Mouse (Mus musculus) megakaryocyte, embryonic 14.5 days (primary cell): ENCODE measurements at regions not wholly inside any gene's neighbourhood (a gene's known extent, or its start where the extent isn't known, plus 50 kb on each side); places are given as distances from the start of the nearest gene placed in this dataset.

Source experiments
- FLI1 ChIP-seq: IDR thresholded peaks from 2 replicates; pipeline ENCODE4 v1.6.1; 2012; ENCODE audit warnings: low read length, inconsistent platforms, mixed read lengths
- GATA1 ChIP-seq: IDR thresholded peaks from 3 replicates; pipeline ENCODE4 v1.6.1; 2012; ENCODE audit warnings: mixed read lengths, low read length, inconsistent platforms, borderline replicate concordance

- TF ChIP-seq GATA1 = no peak
- TF ChIP-seq FLI1 = no peak
Observed at GRCm38 (mm10) chr13:97548527-97548977, 211.9 kb downstream of the Gm10260 start.
